Mouse (Mus musculus) erythroblast, embryonic 14.5 days (primary cell): ENCODE data around the gene Nelfe.

Experiments used
- GATA1 ChIP-seq: IDR thresholded peaks from 2 replicates; pipeline ENCODE4 v1.6.1; 2012; ENCODE audit warnings: low read length, inconsistent platforms, mixed read lengths
- TAL1 ChIP-seq: IDR thresholded peaks from 3 replicates; pipeline ENCODE4 v1.6.1; 2012; ENCODE audit warnings: low read length, inconsistent platforms, mixed read lengths

DNA sequence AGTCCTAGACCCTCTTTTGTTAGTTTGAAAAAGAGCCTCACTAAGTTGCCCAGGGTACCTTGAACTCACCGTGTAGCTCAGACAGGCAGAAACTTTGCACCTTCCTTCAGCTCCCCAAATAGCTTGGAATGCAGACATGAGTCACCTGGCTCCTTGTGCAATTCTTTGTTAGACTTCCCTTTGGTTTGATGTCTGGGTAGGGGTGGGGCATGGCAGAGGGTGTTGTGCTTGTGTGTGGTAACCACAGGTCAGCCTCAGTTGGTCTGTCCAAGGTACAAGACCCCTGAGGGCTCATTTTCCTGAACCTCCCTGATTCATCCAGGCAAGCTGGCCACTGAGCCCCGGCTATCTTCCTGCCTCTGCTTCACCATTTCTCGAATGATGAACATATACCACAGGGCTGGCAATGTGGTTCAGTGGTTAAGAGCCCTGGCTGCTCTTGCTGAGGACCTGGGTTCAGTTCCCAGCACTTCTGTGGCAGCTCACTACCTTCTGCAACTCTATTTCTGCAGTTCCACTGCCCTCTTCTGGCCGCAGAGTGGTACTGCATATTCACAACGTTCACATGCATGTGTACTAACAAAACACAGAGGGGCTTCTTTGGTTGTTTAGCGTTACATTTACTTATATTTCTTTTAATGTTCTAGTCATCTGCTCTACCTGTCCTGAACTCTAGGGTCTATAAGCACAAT lies 45.2 kb upstream of the Nelfe start:
- TF ChIP-seq GATA1 (no peak), TAL1 (no peak)
